In the genomic region with DNA sequence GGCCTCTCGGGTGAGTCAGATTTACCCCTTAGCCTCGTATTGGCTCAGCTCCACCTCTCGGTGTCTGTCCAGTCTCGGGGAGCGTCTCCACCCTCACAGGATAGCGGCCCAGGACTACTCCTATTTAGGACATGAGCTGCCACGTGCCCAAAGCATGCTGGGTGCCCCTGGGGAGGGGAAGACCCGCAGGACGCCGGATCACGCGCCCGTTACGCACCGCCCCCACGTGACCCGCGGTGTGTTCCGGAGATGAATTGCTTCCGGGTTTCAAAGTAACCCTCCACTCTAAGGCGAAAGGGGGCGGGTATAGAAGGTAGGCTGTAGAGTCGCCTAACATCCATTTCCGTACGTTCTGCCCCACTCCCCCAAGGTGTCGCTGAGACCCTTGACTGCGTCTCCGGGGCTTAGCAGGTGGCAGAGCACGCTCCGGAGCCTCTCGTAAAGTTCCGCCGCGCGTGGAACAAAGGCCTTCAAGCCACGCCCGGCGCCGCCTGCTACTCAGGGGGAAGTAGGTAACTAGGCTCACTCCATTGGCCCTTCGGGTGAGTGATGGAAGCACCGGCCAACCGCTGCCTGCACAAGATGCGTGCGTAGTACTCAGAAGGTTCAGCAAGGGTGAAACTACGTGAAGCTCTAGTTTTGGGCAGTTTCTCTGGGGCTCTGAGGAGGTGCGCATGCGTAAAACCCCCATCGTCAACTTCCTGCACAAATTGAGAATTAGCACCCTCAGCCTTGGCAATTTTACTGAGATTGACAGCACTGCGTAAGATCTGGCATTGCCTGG, we compare ENCODE assay signal across 7 mouse cellular contexts. TPM values are rescaled to one million over a fixed set of nuclear protein-coding genes. Genes with fewer than 3 reads are reported as not detected.
DNase-seq lines count a peak whose midpoint lies in the region; ATAC-seq lines count a peak whose summit lies in the region.

No protein-coding gene starts in this region.

- under 1% methylated on average over 49 of the region's 49 CpGs for WGBS in embryonic facial prominence, embryonic 12.5 days
- WGBS in limb, embryonic 11.5 days = under 1% methylated on average over 49 of the region's 49 CpGs
- WGBS in midbrain, embryonic 14.5 days = under 1% methylated on average over 49 of the region's 49 CpGs

- H3K4me1 ChIP-seq in embryonic facial prominence, embryonic 12.5 days = no peaks in the 10 kb centered on the region
- H3K4me1 ChIP-seq in limb, embryonic 11.5 days (ENCODE audit: control insufficient read depth, insufficient read depth, low read length) = 0 out of 2 replicates have a peak, but pooled peaks cover 3% of the 10 kb centered on the region
- peaks cover 4% of the 10 kb centered on the region; the same call in 1 of the 2 replicates for H3K4me1 ChIP-seq in midbrain, embryonic 14.5 days (ENCODE audit: control insufficient read depth, insufficient read depth, low read length)

- H3K4me2 ChIP-seq in embryonic facial prominence, embryonic 12.5 days (replicated peaks) = peak overlapping the region; percentile 60
- peak overlapping the region; percentile 54 for H3K4me2 ChIP-seq in limb, embryonic 11.5 days (ENCODE audit: low read depth, severe bottlenecking)
- peak overlapping the region; percentile 73 for H3K4me2 ChIP-seq in midbrain, embryonic 14.5 days (ENCODE audit: low read length)

- H3K9me3 ChIP-seq in embryonic facial prominence, embryonic 12.5 days = no peaks in the 10 kb centered on the region
- no peaks in the 10 kb centered on the region for H3K9me3 ChIP-seq in limb, embryonic 11.5 days (ENCODE audit: control insufficient read depth, low read length)
- H3K9me3 ChIP-seq in midbrain, embryonic 14.5 days (ENCODE audit: control insufficient read depth, low read length) = no peaks in the 10 kb centered on the region

- peak overlapping the region; percentile 44 for H3K4me3 ChIP-seq in embryonic facial prominence, embryonic 12.5 days
- peak overlapping the region; percentile 48 for H3K4me3 ChIP-seq in limb, embryonic 11.5 days (ENCODE audit: low read depth, low read length)
- peak overlapping the region; percentile 58 for H3K4me3 ChIP-seq in midbrain, embryonic 14.5 days (replicated peaks; ENCODE audit: low read depth, low read length)

- peak overlapping the region; percentile 53 for H3K9ac ChIP-seq in embryonic facial prominence, embryonic 12.5 days
- peak overlapping the region; percentile 80 for H3K9ac ChIP-seq in limb, embryonic 11.5 days (ENCODE audit: low read length)
- H3K9ac ChIP-seq in midbrain, embryonic 14.5 days (replicated peaks; ENCODE audit: low read length) = peak overlapping the region; percentile 66

- no peaks in the 10 kb centered on the region for H3K27me3 ChIP-seq in embryonic facial prominence, embryonic 12.5 days
- no peaks in the 10 kb centered on the region for H3K27me3 ChIP-seq in limb, embryonic 11.5 days (ENCODE audit: control insufficient read depth, insufficient read depth, low read length)
- H3K27me3 ChIP-seq in midbrain, embryonic 14.5 days (ENCODE audit: control insufficient read depth, insufficient read depth, low read length) = no peaks in the 10 kb centered on the region

- H3K36me3 ChIP-seq in embryonic facial prominence, embryonic 12.5 days = no peaks in the 10 kb centered on the region; the same call in 1 of the 2 replicates
- H3K36me3 ChIP-seq in limb, embryonic 11.5 days (ENCODE audit: control insufficient read depth, insufficient read depth, low read length) = peaks cover 4% of the 10 kb centered on the region
- peaks cover 8% of the 10 kb centered on the region for H3K36me3 ChIP-seq in midbrain, embryonic 14.5 days (ENCODE audit: control insufficient read depth, insufficient read depth, low read length)

- peak overlapping the region; percentile 92 for H3K27ac ChIP-seq in embryonic facial prominence, embryonic 12.5 days
- H3K27ac ChIP-seq in limb, embryonic 11.5 days (replicated peaks; ENCODE audit: low read depth, low read length) = peak overlapping the region; percentile 91
- H3K27ac ChIP-seq in midbrain, embryonic 14.5 days (replicated peaks; ENCODE audit: low read depth, low read length) = peak overlapping the region; percentile 98

- ATAC-seq in embryonic facial prominence, embryonic 12.5 days (ENCODE audit: insufficient number of reproducible peaks, insufficient read depth, low FRiP score, low TSS enrichment) = peak; percentile 99
- peak; percentile 99 for ATAC-seq in limb, embryonic 11.5 days (ENCODE audit: insufficient number of reproducible peaks, low FRiP score, low TSS enrichment, low read depth)
- peak; percentile 99 for ATAC-seq in midbrain, embryonic 14.5 days (ENCODE audit: low FRiP score, low TSS enrichment)

- peak; percentile 98 for DNase-seq in adrenal gland, postnatal 25 days
- DNase-seq in heart, adult 11 months = peak; percentile 100
- peak; percentile 100 for DNase-seq in kidney, adult 18-20 months
- peak; percentile 98 for DNase-seq in limb, embryonic 11.5 days (ENCODE audit: low spot score)
- DNase-seq in midbrain, embryonic 14.5 days = peak; percentile 98
- DNase-seq in spleen, adult 18-20 months = peak; percentile 98

RNA-seq across cellular contexts. Expression of a gene that starts 35.6 kb away (rescaled TPM):
- 104 TPM in 2 replicates for total RNA-seq in adrenal gland, postnatal 25 days (2021)
- 16.9 and 17.7 TPM in 2 replicates for polyA plus RNA-seq in embryonic facial prominence, embryonic 12.5 days (2016; fragmentation: Nextera tagmentation; extraction: Ambion mirVana)
- 12.6 and 14.3 TPM in 2 replicates for polyA plus RNA-seq in limb, embryonic 11.5 days (2014; fragmentation: Nextera tagmentation; extraction: Ambion mirVana)
- polyA plus RNA-seq in midbrain, embryonic 14.5 days (2014; fragmentation: Nextera tagmentation; extraction: Ambion mirVana) = 22.3 and 23.7 TPM in 2 replicates

Comparison
In these comparisons a context has a peak if more than half of its experiments do, and no peak if none do; other contexts are left out.
1. Peak in every context shown above with its lines: DNase-seq, ATAC-seq, H3K4me3 ChIP-seq and H3K27ac ChIP-seq.